ENCODE assay signal across 8 mouse cellular contexts in the genomic region with DNA sequence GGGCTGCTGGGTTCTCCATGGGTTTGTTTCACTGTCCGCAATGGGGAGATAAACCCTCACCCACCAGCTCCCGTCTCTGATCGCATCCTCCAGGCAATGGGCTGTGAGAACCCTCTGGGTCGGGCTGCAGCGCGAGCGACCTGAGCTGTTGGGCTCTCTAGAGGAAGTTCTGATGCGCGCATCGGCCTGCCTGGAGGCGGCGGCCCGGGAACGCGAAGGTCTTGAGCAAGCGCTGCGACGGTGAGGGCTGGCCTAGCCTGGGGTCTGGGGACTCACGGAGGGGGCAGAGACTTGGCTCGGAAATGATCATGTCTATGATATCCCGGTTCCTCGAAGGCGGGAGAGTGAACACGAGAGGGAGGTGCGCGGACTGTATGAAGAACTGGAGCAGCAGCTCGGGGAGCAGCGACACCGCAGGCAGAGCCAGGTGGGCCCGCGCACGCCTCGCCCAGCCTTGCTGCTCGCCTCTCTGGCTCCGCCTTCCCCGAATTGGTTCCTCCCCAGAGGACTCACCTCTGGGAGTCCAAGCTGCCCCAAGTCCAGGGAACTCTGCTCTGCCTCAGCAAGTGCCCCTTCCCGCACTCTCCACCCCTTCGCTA. TPM values are rescaled to one million over a fixed set of nuclear protein-coding genes. Genes with fewer than 3 reads are reported as not detected.
DNase-seq lines count a peak whose midpoint lies in the region; ATAC-seq and TF ChIP-seq lines count a peak whose summit lies in the region.

No protein-coding gene starts in this region.

- H3K27me3 ChIP-seq in hindbrain, embryonic 10.5 days (ENCODE audit: insufficient read depth, poor library complexity, severe bottlenecking), result peaks cover 75% of the 10 kb centered on the region
- H3K27me3 ChIP-seq in limb, embryonic 14.5 days (ENCODE audit: control insufficient read depth, insufficient read depth, low read length), result peaks cover 46% of the 10 kb centered on the region
- H3K27me3 ChIP-seq in myocyte (ENCODE audit: control insufficient read depth, insufficient read depth, insufficient read length), result no peaks in the 10 kb centered on the region

- peaks cover 8% of the 10 kb centered on the region for H3K79me2 ChIP-seq in myocyte (ENCODE audit: control insufficient read depth, insufficient read depth)

- H3K4me3 ChIP-seq in hindbrain, embryonic 10.5 days, result peak overlapping the region; percentile 40
- H3K4me3 ChIP-seq in limb, embryonic 14.5 days (replicated peaks; ENCODE audit: low read length), result peak overlapping the region; percentile 26
- H3K4me3 ChIP-seq in myocyte, result no peak overlapping the region

- TF ChIP-seq POLR2A in limb, embryonic 14.5 days (IDR thresholded peaks at IDR 0.05; ENCODE audit: borderline replicate concordance, extremely low read depth, insufficient read depth, insufficient read length), result no peak
- TF ChIP-seq POLR2A in myocyte (IDR thresholded peaks at IDR 0.05; ENCODE audit: insufficient read length, low read depth), result no peak

- ATAC-seq in limb, embryonic 14.5 days (ENCODE audit: low FRiP score, low read depth), result no peak

- H3K4me2 ChIP-seq in limb, embryonic 14.5 days (replicated peaks; ENCODE audit: low read depth, low read length, severe bottlenecking), result peak overlapping the region; percentile 48
- peak overlapping the region; percentile 44 for H3K4me2 ChIP-seq in myocyte (ENCODE audit: low read depth)

- 4% methylated on average over 38 of the region's 38 CpGs for WGBS in hindbrain, embryonic 10.5 days
- 12% methylated on average over 36 of the region's 38 CpGs for WGBS in limb, embryonic 14.5 days

- intact Hi-C loops in gastrocnemius, postnatal 36 days (cut with DNase I), result no loop called here
- intact Hi-C loops in gastrocnemius, postnatal 14 days (cut with DNase I; ENCODE audit: low total_unique reads), result no loop called here

- no peak overlapping the region for H3ac ChIP-seq in myocyte (ENCODE audit: control insufficient read depth, insufficient read length)

- H3K27ac ChIP-seq in hindbrain, embryonic 10.5 days, result no peak overlapping the region; the same call in 1 of the 2 replicates
- no peak overlapping the region for H3K27ac ChIP-seq in limb, embryonic 14.5 days (replicated peaks; ENCODE audit: low read depth, low read length)

- peaks cover 81% of the 10 kb centered on the region for H3K4me1 ChIP-seq in hindbrain, embryonic 10.5 days (replicated peaks)
- peaks cover 48% of the 10 kb centered on the region for H3K4me1 ChIP-seq in limb, embryonic 14.5 days (ENCODE audit: control insufficient read depth, insufficient read depth, low read length)

- H3K9ac ChIP-seq in limb, embryonic 14.5 days (ENCODE audit: low read depth, low read length, severe bottlenecking), result 0 out of 2 replicates have a peak overlapping the region, but pooled peaks have one; percentile 31

- peaks cover 8% of the 10 kb centered on the region for H3K36me3 ChIP-seq in hindbrain, embryonic 10.5 days
- H3K36me3 ChIP-seq in limb, embryonic 14.5 days (ENCODE audit: control insufficient read depth, insufficient read depth, low read length), result peaks cover 9% of the 10 kb centered on the region
- H3K36me3 ChIP-seq in myocyte (ENCODE audit: control insufficient read depth, insufficient read depth), result no peaks in the 10 kb centered on the region

- peak; percentile 27 for DNase-seq in gastrocnemius, postnatal 10 days
- no peak for DNase-seq in gastrocnemius, postnatal 36 days
- DNase-seq in cerebellum, postnatal 25 days, result peak; percentile 30 to 51
- no peak for DNase-seq in hindbrain, embryonic 10.5 days (ENCODE audit: low spot score)
- no peak for DNase-seq in limb, embryonic 14.5 days (ENCODE audit: low spot score)
- DNase-seq in yolk sac, embryonic 10.5 days (ENCODE audit: low spot score), result no peak
- no peak for DNase-seq in gastrocnemius, postnatal 14 days

- H3K9me3 ChIP-seq in hindbrain, embryonic 10.5 days, result no peaks in the 10 kb centered on the region
- no peaks in the 10 kb centered on the region for H3K9me3 ChIP-seq in limb, embryonic 14.5 days (ENCODE audit: control insufficient read depth, low read length)

TF ChIP-seq in myocyte, 11 proteins besides CTCF, POLR2A, EP300 and RAD21:
- TF ChIP-seq SRF (IDR thresholded peaks at IDR 0.05; ENCODE audit: control insufficient read depth, insufficient read length, low read depth) (no peak), POLR2AphosphoS2 (IDR thresholded peaks at IDR 0.05; ENCODE audit: insufficient read length, low read depth) (no peak), REST (IDR thresholded peaks at IDR 0.05; ENCODE audit: insufficient read depth, insufficient read length) (no peak), USF1 (IDR thresholded peaks at IDR 0.05; ENCODE audit: low read depth) (no peak), TCF12 (IDR thresholded peaks at IDR 0.05; ENCODE audit: insufficient read depth, poor library complexity, severe bottlenecking) (no peak), MYOD1 (IDR thresholded peaks at IDR 0.05; ENCODE audit: control insufficient read depth in 1 of 3, insufficient read length in 2 of 3, low read depth in 2 of 3) (no peak), CEBPB (IDR thresholded peaks at IDR 0.05; ENCODE audit: insufficient read depth, poor library complexity, severe bottlenecking) (no peak), TCF3 (IDR thresholded peaks at IDR 0.05; ENCODE audit: insufficient read length, low read depth) (no peak), MYOG (IDR thresholded peaks at IDR 0.05; ENCODE audit: control insufficient read depth in 1 of 3, insufficient read depth in 1 of 3, insufficient read length in 2 of 3, low read depth in 2 of 3) (no peak), MAX (IDR thresholded peaks at IDR 0.05; ENCODE audit: low read depth) (no peak), E2F4 (IDR thresholded peaks at IDR 0.05; ENCODE audit: insufficient read depth) (no peak)
TF ChIP-seq in myocyte: peak in this region for 0.

RNA-seq across cellular contexts. Expression of gene Cd151, which starts 2.5 kb away (rescaled TPM):
- total RNA-seq in gastrocnemius, postnatal 10 days (2021), result 10 to 100 TPM; 77.7 to 88.5 TPM
- total RNA-seq in gastrocnemius, postnatal 36 days (2021), result 10 to 100 TPM; 65.6 to 83.2 TPM
- polyA plus RNA-seq in hindbrain, embryonic 10.5 days (2016; fragmentation: Nextera tagmentation; extraction: Ambion mirVana), result 26.0 and 29.7 TPM in 2 replicates
- 100 and 125 TPM in 2 replicates for polyA plus RNA-seq in limb, embryonic 14.5 days (2012; rRNA removed)
- 44.2 and 44.4 TPM in 2 replicates for polyA plus RNA-seq in limb, embryonic 14.5 days (2014; fragmentation: Nextera tagmentation; extraction: Ambion mirVana)
- polyA plus RNA-seq in myocyte (2012; fragmentation: generic; extraction: Trizol), result 267 TPM
- 10 to 100 TPM; 79.8 to 82.0 TPM for total RNA-seq in gastrocnemius, postnatal 14 days (2021)

RNA-seq across cellular contexts. Expression of gene Cracr2b, which starts 3.8 kb away (rescaled TPM):
- total RNA-seq in gastrocnemius, postnatal 10 days (2021), result 1 to 10 TPM; 8.6 to 9.9 TPM
- total RNA-seq in gastrocnemius, postnatal 36 days (2021), result 1 to 10 TPM; 6.3 to 7.4 TPM
- 8.1 and 9.1 TPM in 2 replicates for polyA plus RNA-seq in hindbrain, embryonic 10.5 days (2016; fragmentation: Nextera tagmentation; extraction: Ambion mirVana)
- 11.9 and 12.1 TPM in 2 replicates for polyA plus RNA-seq in limb, embryonic 14.5 days (2012; rRNA removed)
- polyA plus RNA-seq in limb, embryonic 14.5 days (2014; fragmentation: Nextera tagmentation; extraction: Ambion mirVana), result 8.3 and 8.8 TPM in 2 replicates
- 2.4 TPM for polyA plus RNA-seq in myocyte (2012; fragmentation: generic; extraction: Trizol)
- total RNA-seq in gastrocnemius, postnatal 14 days (2021), result 10 to 100 TPM in 1 of 2 experiments, 1 to 10 TPM in 1; 6.5 to 14.3 TPM

RNA-seq across cellular contexts. Expression of gene Pnpla2, which starts 9.7 kb away (rescaled TPM):
- total RNA-seq in gastrocnemius, postnatal 10 days (2021), result 100 to 1,000 TPM; 119 to 151 TPM
- total RNA-seq in gastrocnemius, postnatal 36 days (2021), result 100 to 1,000 TPM; 306 to 361 TPM
- polyA plus RNA-seq in hindbrain, embryonic 10.5 days (2016; fragmentation: Nextera tagmentation; extraction: Ambion mirVana), result 19.3 and 20.3 TPM in 2 replicates
- 14.8 and 16.4 TPM in 2 replicates for polyA plus RNA-seq in limb, embryonic 14.5 days (2012; rRNA removed)
- 14.5 and 14.8 TPM in 2 replicates for polyA plus RNA-seq in limb, embryonic 14.5 days (2014; fragmentation: Nextera tagmentation; extraction: Ambion mirVana)
- polyA plus RNA-seq in myocyte (2012; fragmentation: generic; extraction: Trizol), result 50.5 TPM
- 100 to 1,000 TPM; 188 to 332 TPM for total RNA-seq in gastrocnemius, postnatal 14 days (2021)

RNA-seq across cellular contexts. Expression of gene Polr2l, which starts 10.2 kb away (rescaled TPM):
- 10 to 100 TPM; 43.4 to 49.0 TPM for total RNA-seq in gastrocnemius, postnatal 10 days (2021)
- total RNA-seq in gastrocnemius, postnatal 36 days (2021), result 10 to 100 TPM; 53.1 to 58.7 TPM
- 89.5 and 90.0 TPM in 2 replicates for polyA plus RNA-seq in hindbrain, embryonic 10.5 days (2016; fragmentation: Nextera tagmentation; extraction: Ambion mirVana)
- 27.5 and 32.1 TPM in 2 replicates for polyA plus RNA-seq in limb, embryonic 14.5 days (2012; rRNA removed)
- 59.4 and 61.0 TPM in 2 replicates for polyA plus RNA-seq in limb, embryonic 14.5 days (2014; fragmentation: Nextera tagmentation; extraction: Ambion mirVana)
- 95.1 TPM for polyA plus RNA-seq in myocyte (2012; fragmentation: generic; extraction: Trizol)
- 10 to 100 TPM; 47.7 to 49.8 TPM for total RNA-seq in gastrocnemius, postnatal 14 days (2021)

RNA-seq across cellular contexts. Expression of gene Tspan4, which starts 10.3 kb away (rescaled TPM):
- total RNA-seq in gastrocnemius, postnatal 10 days (2021), result 10 to 100 TPM; 18.6 to 21.0 TPM
- total RNA-seq in gastrocnemius, postnatal 36 days (2021), result 10 to 100 TPM in 1 of 2 experiments, 1 to 10 TPM in 1; 7.2 to 14.1 TPM
- polyA plus RNA-seq in hindbrain, embryonic 10.5 days (2016; fragmentation: Nextera tagmentation; extraction: Ambion mirVana), result 36.3 and 38.6 TPM in 2 replicates
- polyA plus RNA-seq in limb, embryonic 14.5 days (2012; rRNA removed), result 101 and 165 TPM in 2 replicates
- 77.9 and 79.4 TPM in 2 replicates for polyA plus RNA-seq in limb, embryonic 14.5 days (2014; fragmentation: Nextera tagmentation; extraction: Ambion mirVana)
- polyA plus RNA-seq in myocyte (2012; fragmentation: generic; extraction: Trizol), result 95.5 TPM
- 10 to 100 TPM; 15.3 TPM for total RNA-seq in gastrocnemius, postnatal 14 days (2021)

Comparison
In these comparisons a context has a peak if more than half of its experiments do, and no peak if none do; other contexts are left out.
1. DNase-seq: peak in gastrocnemius, postnatal 10 days (single experiment) and cerebellum, postnatal 25 days (2 of 2); none in gastrocnemius, postnatal 36 days (0 of 2), hindbrain, embryonic 10.5 days (single experiment), limb, embryonic 14.5 days (single experiment), yolk sac, embryonic 10.5 days (single experiment) and gastrocnemius, postnatal 14 days (single experiment).